ENCODE assay signal across 8 mouse cellular contexts in genomic region chr13:24481615-24482295, GRCm38 (mm10).
DNase-seq lines count a peak whose midpoint lies in the region; ATAC-seq and TF ChIP-seq lines count a peak whose summit lies in the region.

No protein-coding gene starts in this region.

- DNase-seq in limb, embryonic 11.5 days (ENCODE audit: low spot score): peak; percentile 37
- DNase-seq in limb, embryonic 10.5 days (ENCODE audit: low spot score): no peak
- peak; percentile 29 for DNase-seq in cerebellum, adult 9-10 months
- peak; percentile 46 for DNase-seq in forelimb bud, embryonic 11.5 days (ENCODE audit: low read depth, low spot score)
- DNase-seq in hindbrain, postnatal 0 days (ENCODE audit: low spot score): peak; percentile 91
- peak; percentile 48 to 70 for DNase-seq in left cerebral cortex, adult 18-20 months (ENCODE audit: low spot score in 2 of 2)
- peak; percentile 94 for DNase-seq in midbrain, embryonic 11.5 days (ENCODE audit: low spot score, missing footprints)
- peak; percentile 85 for DNase-seq in splenic B cell, adult 2 months (ENCODE audit: low read depth, low spot score)

- WGBS in limb, embryonic 11.5 days: 66% methylated on average over 10 of the region's 10 CpGs
- WGBS in limb, embryonic 10.5 days: 69% methylated on average over 10 of the region's 10 CpGs
- WGBS in hindbrain, postnatal 0 days: 64% methylated on average over 10 of the region's 10 CpGs
- 62% methylated on average over 10 of the region's 10 CpGs for WGBS in midbrain, embryonic 11.5 days

- H3K27me3 ChIP-seq in limb, embryonic 11.5 days (ENCODE audit: control insufficient read depth, insufficient read depth, low read length): no peaks in the 10 kb centered on the region
- H3K27me3 ChIP-seq in limb, embryonic 10.5 days (ENCODE audit: low read depth, poor library complexity, severe bottlenecking): no peaks in the 10 kb centered on the region
- H3K27me3 ChIP-seq in hindbrain, postnatal 0 days (ENCODE audit: insufficient read depth, low read length): no peaks in the 10 kb centered on the region
- no peaks in the 10 kb centered on the region for H3K27me3 ChIP-seq in midbrain, embryonic 11.5 days (ENCODE audit: control insufficient read depth, insufficient read depth, low read length)
- no peaks in the 10 kb centered on the region for H3K27me3 ChIP-seq in splenic B cell, adult 2 months (ENCODE audit: control insufficient read depth, insufficient read depth, low read length, poor library complexity, severe bottlenecking)

- no peak overlapping the region for H3K9ac ChIP-seq in limb, embryonic 11.5 days (ENCODE audit: low read length)
- no peak overlapping the region for H3K9ac ChIP-seq in hindbrain, postnatal 0 days (replicated peaks; ENCODE audit: low read length)
- H3K9ac ChIP-seq in midbrain, embryonic 11.5 days (ENCODE audit: low read length): no peak overlapping the region

- no peak overlapping the region for H3K4me2 ChIP-seq in limb, embryonic 11.5 days (ENCODE audit: low read depth, severe bottlenecking)
- no peak overlapping the region for H3K4me2 ChIP-seq in hindbrain, postnatal 0 days (ENCODE audit: low read depth, low read length)
- no peak overlapping the region for H3K4me2 ChIP-seq in midbrain, embryonic 11.5 days

- no peaks in the 10 kb centered on the region for H3K9me3 ChIP-seq in limb, embryonic 11.5 days (ENCODE audit: control insufficient read depth, low read length)
- no peaks in the 10 kb centered on the region for H3K9me3 ChIP-seq in limb, embryonic 10.5 days (replicated peaks)
- H3K9me3 ChIP-seq in hindbrain, postnatal 0 days (ENCODE audit: low read length): no peaks in the 10 kb centered on the region
- no peaks in the 10 kb centered on the region for H3K9me3 ChIP-seq in midbrain, embryonic 11.5 days (ENCODE audit: control insufficient read depth, low read length)

- TF ChIP-seq CTCF in hindbrain, postnatal 0 days (IDR thresholded peaks at IDR 0.05; ENCODE audit: low read depth): peak; percentile 99

- H3K36me3 ChIP-seq in limb, embryonic 11.5 days (ENCODE audit: control insufficient read depth, insufficient read depth, low read length): no peaks in the 10 kb centered on the region
- no peaks in the 10 kb centered on the region for H3K36me3 ChIP-seq in limb, embryonic 10.5 days
- H3K36me3 ChIP-seq in hindbrain, postnatal 0 days (ENCODE audit: insufficient read depth, low read length): no peaks in the 10 kb centered on the region
- no peaks in the 10 kb centered on the region for H3K36me3 ChIP-seq in midbrain, embryonic 11.5 days (ENCODE audit: control insufficient read depth, insufficient read depth, low read length)
- H3K36me3 ChIP-seq in splenic B cell, adult 2 months (ENCODE audit: control insufficient read depth, insufficient read depth, low read length, poor library complexity, severe bottlenecking): 0 out of 2 replicates have a peak, but pooled peaks cover 2% of the 10 kb centered on the region

- no peak for ATAC-seq in limb, embryonic 11.5 days (ENCODE audit: insufficient number of reproducible peaks, low FRiP score, low TSS enrichment, low read depth)
- peak; percentile 91 for ATAC-seq in hindbrain, postnatal 0 days
- peak; percentile 71; the same call in 1 of the 2 replicates for ATAC-seq in midbrain, embryonic 11.5 days (ENCODE audit: low FRiP score)

- H3K27ac ChIP-seq in limb, embryonic 11.5 days (replicated peaks; ENCODE audit: low read depth, low read length): no peak overlapping the region
- no peak overlapping the region for H3K27ac ChIP-seq in limb, embryonic 10.5 days
- no peak overlapping the region for H3K27ac ChIP-seq in hindbrain, postnatal 0 days
- H3K27ac ChIP-seq in midbrain, embryonic 11.5 days (ENCODE audit: low read depth, low read length): no peak overlapping the region

- H3K4me1 ChIP-seq in limb, embryonic 11.5 days (ENCODE audit: control insufficient read depth, insufficient read depth, low read length): no peaks in the 10 kb centered on the region
- no peaks in the 10 kb centered on the region for H3K4me1 ChIP-seq in limb, embryonic 10.5 days
- H3K4me1 ChIP-seq in hindbrain, postnatal 0 days (ENCODE audit: insufficient read depth, low read length): no peaks in the 10 kb centered on the region
- no peaks in the 10 kb centered on the region for H3K4me1 ChIP-seq in midbrain, embryonic 11.5 days (ENCODE audit: control insufficient read depth, insufficient read depth, low read length)

- no peak overlapping the region for H3K4me3 ChIP-seq in limb, embryonic 11.5 days (ENCODE audit: low read depth, low read length)
- no peak overlapping the region for H3K4me3 ChIP-seq in limb, embryonic 10.5 days
- H3K4me3 ChIP-seq in hindbrain, postnatal 0 days (ENCODE audit: low read length): no peak overlapping the region
- H3K4me3 ChIP-seq in midbrain, embryonic 11.5 days (ENCODE audit: low read depth, low read length): no peak overlapping the region
